Mouse (Mus musculus) ovary, adult 18-20 months (tissue): Measurements from ENCODE around the gene Gbp8.
"Not testable (repeated sequence)": the region's sequence is repeated elsewhere in the genome, so short reads cannot be mapped to it uniquely, and the experiment has no call there.

ENCODE experiments used
- DNase-seq: peaks from one replicate; pipeline ENCODE4 v3.0.0; 2022; ENCODE audit warnings: low spot score, mixed read lengths

The Gbp8 gene

DNA sequence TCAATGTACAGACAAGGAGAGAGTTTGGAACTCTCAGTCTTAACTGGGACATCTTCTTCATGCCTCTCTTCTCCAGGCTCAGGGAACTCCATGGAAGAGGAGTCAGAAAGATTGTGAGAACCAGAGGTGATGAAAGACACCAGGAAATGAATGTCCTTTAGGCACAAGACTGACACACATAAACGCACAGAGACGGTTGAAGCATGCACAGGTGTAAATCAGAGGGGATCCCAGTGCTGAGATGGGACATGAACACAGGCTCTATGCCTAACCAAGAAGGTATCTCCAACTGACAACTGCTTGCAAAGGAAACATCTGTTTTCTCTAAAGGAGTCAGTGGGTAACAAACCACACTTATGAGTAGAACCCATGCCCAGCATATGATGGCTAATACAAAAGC is 79.1 kb downstream of the Gbp8 start:
- no peak for DNase-seq

DNA sequence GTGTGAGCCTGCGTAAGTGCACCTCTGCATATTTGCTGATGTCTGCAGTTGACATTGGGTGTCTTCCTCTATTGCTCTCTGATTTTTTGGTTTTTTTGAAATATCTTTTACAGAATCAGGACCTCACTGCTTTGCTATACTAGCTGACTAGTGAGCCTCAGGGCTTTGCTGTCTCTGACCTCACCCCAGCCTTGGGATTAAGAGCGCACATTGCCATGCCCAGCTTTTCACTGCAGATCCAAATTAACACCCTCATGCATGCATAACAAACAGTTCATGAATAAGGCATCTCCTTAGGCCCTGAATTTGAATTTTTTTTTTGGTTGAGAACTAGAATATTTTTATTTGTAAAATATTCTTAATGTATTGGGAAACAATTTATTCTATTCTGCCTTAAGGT is 84.1 kb downstream of the Gbp8 start:
- DNase-seq, result no peak

DNA sequence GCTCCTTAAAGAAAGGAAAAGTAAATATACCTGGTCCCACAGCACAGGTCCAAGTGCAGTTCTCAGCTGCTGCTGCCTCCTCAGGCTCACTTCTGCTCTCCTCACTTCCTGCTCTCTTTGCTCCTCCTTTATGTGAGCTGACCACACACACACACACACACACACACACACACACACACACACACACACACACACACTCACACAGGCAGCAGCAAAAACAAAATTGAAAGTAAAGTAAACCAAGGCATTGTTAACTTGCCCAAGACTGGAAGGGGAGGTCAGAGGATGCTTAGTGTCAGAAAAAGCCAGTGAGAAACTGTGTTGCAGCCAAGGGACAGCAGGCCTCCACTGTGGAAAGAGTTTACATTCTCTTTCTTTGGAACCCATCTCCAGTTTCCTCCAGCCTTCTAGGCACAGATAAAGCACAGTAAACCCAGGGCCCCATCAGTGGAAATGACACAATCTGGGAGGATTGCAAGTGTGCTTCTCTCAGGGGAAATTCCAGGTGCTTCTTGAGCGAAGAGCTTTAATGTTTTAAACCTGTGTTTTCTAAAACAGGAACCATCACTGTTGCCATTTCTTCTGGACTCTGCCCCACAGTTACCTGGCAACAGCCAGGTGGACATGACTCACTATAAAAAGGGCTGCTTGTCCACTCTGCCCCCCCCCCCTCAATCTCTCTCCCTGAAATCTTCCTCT is 85.7 kb downstream of the Gbp8 start:
- DNase-seq, result not testable (repeated sequence)

DNA sequence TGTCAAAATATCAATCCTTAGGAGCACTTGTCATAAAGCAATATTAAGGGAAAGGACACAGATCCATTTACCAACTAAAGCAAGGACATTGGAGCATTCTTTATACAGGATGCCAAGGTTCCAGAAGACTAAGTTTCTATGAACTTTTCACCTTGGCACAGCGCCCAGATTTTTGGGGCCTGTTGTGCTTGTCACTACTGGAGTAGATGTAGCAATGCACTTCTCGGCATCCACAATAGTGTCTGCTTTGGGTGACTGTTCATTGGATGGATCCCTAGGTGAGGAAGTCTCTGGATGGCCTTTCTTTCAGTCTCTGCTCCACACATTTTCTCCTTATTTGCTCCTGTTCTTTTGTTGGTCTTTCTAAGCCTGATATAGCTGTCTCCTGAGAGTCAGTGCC is 107.0 kb downstream of the Gbp8 start:
- DNase-seq, result no peak

DNA sequence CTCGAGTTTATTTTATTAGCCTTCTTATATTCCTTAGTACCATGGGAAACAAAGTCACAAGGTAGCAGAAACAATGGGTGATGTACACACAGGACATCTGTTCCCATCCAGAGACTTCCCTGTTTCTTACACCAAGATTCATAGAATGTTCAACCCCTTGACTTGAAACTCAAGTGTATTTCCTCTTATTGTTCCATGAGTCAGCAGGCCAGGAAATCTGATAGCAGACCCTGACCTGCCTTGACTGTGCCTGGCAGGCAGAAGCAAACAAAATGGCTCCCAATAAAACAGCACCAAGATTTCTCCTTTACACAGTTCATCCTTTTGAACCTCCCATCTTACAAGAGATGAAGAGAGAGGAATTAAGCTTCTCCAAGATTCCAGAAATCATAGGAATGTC is 126.8 kb downstream of the Gbp8 start:
- DNase-seq, result no peak

DNA sequence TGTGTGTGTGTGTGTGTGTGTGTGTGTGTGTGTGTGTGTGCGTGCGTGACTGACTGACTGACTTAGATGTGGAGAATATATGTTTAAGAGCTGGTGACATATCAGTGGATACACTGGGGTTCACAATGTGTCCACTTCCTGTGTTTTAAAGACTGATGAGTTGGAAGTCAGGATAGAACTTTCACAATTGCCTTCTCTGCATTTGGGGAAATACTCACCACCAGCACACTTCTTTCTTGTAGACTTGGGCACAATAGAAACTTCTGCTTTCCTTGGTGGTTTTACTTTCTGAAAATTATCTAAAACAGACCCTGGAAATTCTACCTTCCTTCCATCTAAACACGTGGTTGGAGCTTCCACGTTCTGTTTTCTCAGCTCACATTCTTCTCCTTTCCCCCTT is 127.8 kb downstream of the Gbp8 start:
- no peak for DNase-seq

DNA sequence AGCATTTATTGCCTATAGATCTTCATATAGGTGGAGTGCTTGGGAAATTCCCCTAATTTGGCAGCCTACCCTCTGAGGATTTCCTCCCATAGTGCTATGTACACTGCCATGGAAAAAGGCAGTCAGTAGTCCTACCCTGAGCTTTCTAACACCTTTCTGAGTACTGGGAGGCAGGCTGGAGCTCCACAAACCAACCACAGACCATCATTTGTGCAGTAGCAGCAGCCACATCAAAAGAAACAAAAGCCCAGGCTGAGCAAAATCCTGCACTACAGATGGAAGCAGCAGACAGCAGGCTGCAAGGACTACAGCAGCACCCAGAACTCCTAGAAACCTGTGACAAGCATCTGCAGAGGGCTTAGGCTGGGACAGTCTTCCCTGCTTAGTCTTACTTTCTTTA is 129.0 kb downstream of the Gbp8 start:
- no peak for DNase-seq

DNA sequence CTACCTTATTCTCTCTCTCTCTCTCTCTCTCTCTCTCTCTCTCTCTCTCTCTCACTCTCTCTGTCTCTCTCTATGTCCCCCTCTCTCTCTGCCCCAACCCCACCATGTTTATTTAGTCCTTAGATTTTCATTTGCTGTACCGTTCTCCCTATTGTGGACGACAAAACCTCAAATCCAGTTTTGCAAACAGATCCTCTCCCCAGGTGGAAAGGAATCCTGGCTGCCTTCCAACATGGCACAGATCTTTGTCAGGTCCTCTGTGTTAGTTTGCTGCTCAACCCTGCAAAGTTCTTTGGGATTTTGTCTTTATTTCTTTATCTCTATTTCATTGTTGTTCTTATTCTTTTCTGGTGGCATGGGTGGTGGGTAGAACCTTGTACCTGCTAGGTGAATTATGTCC is 149.9 kb downstream of the Gbp8 start:
- DNase-seq, result no peak

DNA sequence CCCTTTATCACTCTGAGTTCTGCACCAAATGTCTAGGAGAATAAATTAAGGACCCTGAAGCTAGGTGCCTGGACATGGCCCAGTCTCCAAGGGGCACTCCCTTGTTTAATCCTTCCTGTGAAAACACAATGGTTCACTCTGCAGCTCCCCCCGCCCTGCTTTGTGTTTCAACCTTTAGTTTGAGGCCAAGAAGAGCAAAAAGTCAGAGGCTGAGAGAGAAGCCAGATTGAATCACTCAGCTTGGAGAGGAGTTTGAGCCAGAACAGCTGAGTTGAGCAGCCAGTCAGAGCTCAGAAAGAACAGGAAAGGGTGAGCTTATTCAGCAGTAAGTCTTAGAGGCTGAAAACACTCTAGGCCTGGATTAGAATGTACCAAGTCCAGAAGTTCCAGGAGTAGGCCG is 151.3 kb downstream of the Gbp8 start:
- no peak for DNase-seq

DNA sequence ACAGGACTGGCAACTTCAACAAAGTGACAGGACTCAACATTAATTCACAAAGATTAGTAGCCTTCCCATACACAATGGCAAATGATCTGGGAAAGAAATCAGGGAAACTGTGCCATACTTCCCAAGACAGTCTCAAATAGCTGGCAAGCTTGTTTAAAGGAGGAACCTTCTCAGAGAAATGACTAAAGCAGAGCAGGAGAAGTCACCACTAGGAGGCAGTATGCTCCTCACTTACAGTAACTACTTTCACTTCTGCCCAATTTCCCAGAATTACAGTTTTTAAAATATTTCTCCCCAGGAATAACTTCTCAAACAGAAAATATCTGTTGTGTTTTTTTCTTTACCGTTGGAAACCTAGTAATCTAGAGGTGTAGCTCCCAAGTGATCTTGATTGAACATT is 152.6 kb downstream of the Gbp8 start:
- DNase-seq, result no peak

DNA sequence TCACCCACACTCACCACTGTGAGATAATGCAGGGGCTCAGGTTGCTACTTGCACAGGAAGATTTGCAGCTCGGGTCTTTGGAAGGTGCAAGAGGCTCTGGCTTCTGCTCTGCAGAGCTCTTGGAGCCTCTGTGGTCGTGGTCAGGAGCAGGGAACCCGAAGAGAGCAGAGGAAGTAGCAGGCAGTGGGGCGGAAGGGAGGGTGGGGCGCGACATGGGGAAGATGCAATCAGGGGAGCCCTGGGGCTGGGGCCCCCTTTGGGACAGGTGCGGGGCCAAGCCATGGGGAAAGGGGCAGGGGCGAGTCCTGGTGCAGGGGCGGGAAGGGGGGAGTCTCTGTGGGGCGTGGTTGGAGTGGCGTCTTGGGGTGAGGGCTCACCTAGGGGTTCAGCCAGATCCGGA is 156.8 kb downstream of the Gbp8 start, which contains the start of gene Abcg3:
Gene Abcg3 (minus strand): TSS at position 184 of the 400 bp plus-strand sequence.
- DNase-seq, result no peak

DNA sequence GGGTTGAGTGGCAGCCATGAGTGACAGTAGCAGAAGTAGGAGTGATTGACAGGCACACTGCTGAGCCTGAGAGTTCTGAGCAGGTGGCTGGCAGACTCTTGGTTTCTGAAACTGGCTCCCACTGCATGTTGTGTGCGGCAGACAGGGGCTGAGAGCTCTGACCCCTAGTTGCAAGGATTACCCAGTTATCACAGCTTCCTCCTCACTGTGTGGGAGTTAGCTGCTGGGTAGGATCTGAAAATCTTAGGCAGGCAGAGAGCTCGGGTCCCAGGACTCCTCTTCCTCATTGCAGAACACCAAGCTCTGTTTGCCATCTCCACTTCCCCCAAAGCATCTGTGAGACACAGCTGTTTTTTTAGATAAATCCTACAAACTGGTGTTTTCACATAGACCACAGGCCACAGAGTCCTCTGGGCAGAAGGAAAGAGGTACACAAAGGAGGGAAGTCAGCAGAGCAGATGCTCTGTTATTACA is 160.3 kb downstream of the Gbp8 start:
- no peak for DNase-seq
